Mouse (Mus musculus) kidney, postnatal 0 days (tissue): ENCODE measurements around the gene Tmsb10. TPM values are rescaled to one million over a fixed set of nuclear protein-coding genes. Genes with fewer than 3 reads are reported as not detected.

Experiments
- ATAC-seq: fragments of 200-750 bp; cut with Nextera tagmentation; replicated peaks from 2 replicates; pipeline ENCODE4 v1.8.0; 2017; ENCODE audit warnings: low read depth, moderate number of reproducible peaks, moderate TSS enrichment, moderate library complexity; ENCODE audit not compliant: low FRiP score
- DNase-seq: peaks from one replicate; pipeline ENCODE4 v3.0.0-alpha.2; 2016; ENCODE audit warnings: low spot score
- H3K27ac ChIP-seq: fragments of 300-500 bp; sonication (generic); 2 replicates; pipeline ENCODE4 v1.5.1; 2014; ENCODE audit warnings: mild to moderate bottlenecking
- H3K27me3 ChIP-seq: fragments of 300-500 bp; sonication (generic); 2 replicates; pipeline ENCODE4 v1.6.1; 2014; ENCODE audit warnings: low read length, mixed read lengths; ENCODE audit not compliant: insufficient read depth
- H3K36me3 ChIP-seq: fragments of 300-500 bp; sonication (generic); 2 replicates; pipeline ENCODE4 v1.6.1; 2014; ENCODE audit warnings: low read length, mixed read lengths; ENCODE audit not compliant: insufficient read depth
- H3K4me1 ChIP-seq: fragments of 300-500 bp; sonication (generic); replicated peaks from 2 replicates; pipeline ENCODE4 v1.6.1; 2014; ENCODE audit warnings: antibody characterized with exemption, low read length, mixed read lengths; ENCODE audit not compliant: insufficient read depth
- H3K4me2 ChIP-seq: fragments of 300-500 bp; sonication (generic); 2 replicates; pipeline ENCODE4 v1.6.1; 2014; ENCODE audit warnings: mild to moderate bottlenecking, low read length, moderate library complexity, mixed read lengths
- H3K4me3 ChIP-seq: fragments of 300-500 bp; sonication (generic); replicated peaks from 2 replicates; pipeline ENCODE4 v1.5.1; 2014; ENCODE audit warnings: low read depth, low read length
- H3K9ac ChIP-seq: fragments of 300-500 bp; sonication (generic); 2 replicates; pipeline ENCODE4 v1.6.1; 2014; ENCODE audit warnings: low read depth, low read length
- H3K9me3 ChIP-seq: fragments of 300-500 bp; sonication (generic); replicated peaks from 2 replicates; pipeline ENCODE4 v1.6.1; 2016; ENCODE audit warnings: low read length, inconsistent platforms, mixed read lengths
- CTCF ChIP-seq: IDR thresholded peaks from 2 replicates; pipeline ENCODE4 v1.5.1; 2016; ENCODE audit warnings: antibody characterized with exemption, low read depth, mild to moderate bottlenecking, moderate library complexity
- WGBS: fragments of 180-500 bp; shearing (Covaris S2); extraction: QIAGEN DNeasy Blood & Tissue Kit; methylation state at CpG from one replicate; pipeline ENCODE4 v1.1.7; 2014; 5-methylcytosine and 5-hydroxymethylcytosine counted together
- polyA plus RNA-seq: library from polyadenylated mRNA; unstranded; fragments of >200 nt; fragmentation: Nextera tagmentation; extraction: Ambion mirVana; gene quantifications from 2 replicates; pipeline ENCODE4 v1.2.1, GENCODE M21; 2015

The Tmsb10 gene
- polyA plus RNA-seq, 1 experiment from 2014 or later, result 2,182 TPM

DNA sequence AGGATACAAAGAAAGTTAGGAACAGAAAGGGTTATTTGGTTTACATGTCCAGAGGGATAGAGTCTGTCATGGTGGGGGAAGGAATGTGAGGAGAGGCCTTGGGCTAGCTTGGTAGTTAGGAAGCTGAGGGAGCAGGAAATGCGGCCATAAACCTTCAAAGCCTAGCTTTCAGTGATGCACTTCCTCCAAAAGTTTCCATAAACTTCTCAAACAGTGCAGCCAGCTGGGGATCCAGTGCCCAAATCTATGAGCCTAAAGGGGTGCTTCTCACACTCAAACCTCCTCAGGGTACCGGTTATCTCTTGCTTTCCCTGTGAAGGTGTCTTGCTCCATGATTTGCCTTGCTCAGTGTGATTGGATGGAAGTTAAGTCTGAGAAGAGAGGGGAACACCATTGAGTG, 5.6 kb downstream of the Tmsb10 start:
- Histone ChIP-seq H3K27me3 (no peaks in the 10 kb centered on the region), H3K4me3 (no peak overlapping the region), H3K9me3 (no peaks in the 10 kb centered on the region), H3K9ac (no peak overlapping the region), H3K36me3 (no peaks in the 10 kb centered on the region), H3K4me1 (0 out of 2 replicates have a peak, but pooled peaks cover 5% of the 10 kb centered on the region), H3K27ac (peak overlapping the region; percentile 31; the same call in 1 of the 2 replicates), H3K4me2 (no peak overlapping the region)
- DNase-seq (peak; percentile 69), ATAC-seq (no peak)
- 87% methylated on average over 2 of the region's 2 CpGs for WGBS
- TF ChIP-seq CTCF, result no peak

DNA sequence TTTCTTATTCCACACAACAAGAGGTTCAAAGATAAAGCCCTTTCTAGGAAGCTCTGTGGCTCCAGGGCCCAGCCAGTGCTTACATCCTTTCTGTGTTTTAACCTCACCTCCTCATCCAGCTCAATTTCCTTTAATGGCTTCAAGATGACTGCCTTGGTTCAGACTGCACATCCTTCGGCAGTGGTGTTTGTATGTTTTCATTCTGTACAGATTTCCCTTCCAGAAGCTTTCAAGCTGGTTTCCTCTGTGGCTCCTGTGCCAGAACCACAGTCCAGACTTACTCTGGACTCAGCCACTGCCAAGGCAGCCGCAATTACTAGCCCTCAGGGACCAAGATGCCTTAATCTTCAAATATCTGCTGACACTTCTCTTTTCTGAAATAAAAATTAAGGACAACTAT, 6.3 kb downstream of the Tmsb10 start:
- Histone ChIP-seq H3K9ac (no peak overlapping the region), H3K27me3 (no peaks in the 10 kb centered on the region), H3K4me1 (0 out of 2 replicates have a peak, but pooled peaks cover 5% of the 10 kb centered on the region), H3K36me3 (no peaks in the 10 kb centered on the region), H3K4me2 (no peak overlapping the region), H3K4me3 (no peak overlapping the region), H3K9me3 (no peaks in the 10 kb centered on the region), H3K27ac (no peak overlapping the region)
- ATAC-seq (no peak), DNase-seq (no peak)
- TF ChIP-seq CTCF, result no peak
- WGBS, result 43% methylated on average over 2 of the region's 2 CpGs

- H3K9me3 ChIP-seq, result 0 out of 2 replicates have a peak, but pooled peaks cover 4% of the 10 kb centered on the region
- WGBS, result 82% methylated on average over 9 of the region's 9 CpGs
- H3K27me3 ChIP-seq, result no peaks in the 10 kb centered on the region
- H3K27ac ChIP-seq, result no peak overlapping the region
- H3K4me2 ChIP-seq, result no peak overlapping the region
- no peak overlapping the region for H3K4me3 ChIP-seq
- H3K36me3 ChIP-seq, result no peaks in the 10 kb centered on the region
- ATAC-seq, result no peak
- no peak overlapping the region for H3K9ac ChIP-seq
- no peak for DNase-seq
- no peak for TF ChIP-seq CTCF
- no peaks in the 10 kb centered on the region for H3K4me1 ChIP-seq
These were observed 9.3 kb downstream of the Tmsb10 start for GRCm38 (mm10) chr6:72949161-72949756.

DNA sequence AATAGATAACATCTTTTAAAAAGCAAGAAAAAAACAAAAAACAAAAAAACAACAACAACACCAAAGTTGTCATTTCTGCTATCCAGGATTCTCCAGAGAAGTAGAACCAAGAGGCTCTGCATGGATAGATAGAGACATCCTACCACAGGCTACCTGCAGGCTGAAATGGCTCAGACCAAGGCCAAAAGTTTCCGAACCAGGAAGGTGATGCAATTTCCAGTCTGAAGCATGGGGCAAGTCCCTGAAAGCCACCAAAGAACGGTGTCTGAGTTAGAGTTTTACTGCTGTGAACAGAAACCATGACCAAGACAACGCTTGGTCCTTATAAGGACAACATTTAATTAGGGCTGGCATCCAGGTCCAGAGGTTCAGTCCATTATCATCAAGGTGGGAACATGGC, 10.2 kb downstream of the Tmsb10 start:
- Histone ChIP-seq H3K4me3 (no peak overlapping the region), H3K9ac (no peak overlapping the region), H3K4me1 (no peaks in the 10 kb centered on the region), H3K27me3 (no peaks in the 10 kb centered on the region), H3K4me2 (no peak overlapping the region), H3K27ac (no peak overlapping the region), H3K9me3 (0 out of 2 replicates have a peak, but pooled peaks cover 4% of the 10 kb centered on the region), H3K36me3 (no peaks in the 10 kb centered on the region)
- DNase-seq (no peak), ATAC-seq (no peak)
- 89% methylated on average over 3 of the region's 3 CpGs for WGBS
- TF ChIP-seq CTCF, result no peak

- Histone ChIP-seq H3K4me3 (no peak overlapping the region), H3K9ac (no peak overlapping the region), H3K9me3 (0 out of 2 replicates have a peak, but pooled peaks cover 4% of the 10 kb centered on the region), H3K36me3 (no peaks in the 10 kb centered on the region), H3K4me1 (no peaks in the 10 kb centered on the region), H3K27me3 (no peaks in the 10 kb centered on the region), H3K4me2 (no peak overlapping the region), H3K27ac (no peak overlapping the region)
- WGBS, result 59% methylated on average over 6 of the region's 6 CpGs
- no peak for ATAC-seq
- peak; percentile 22; the same call in 1 of the 2 replicates for TF ChIP-seq CTCF
- DNase-seq, result no peak
These were observed 10.6 kb downstream of the Tmsb10 start for GRCm38 (mm10) chr6:72947960-72948359.

DNA sequence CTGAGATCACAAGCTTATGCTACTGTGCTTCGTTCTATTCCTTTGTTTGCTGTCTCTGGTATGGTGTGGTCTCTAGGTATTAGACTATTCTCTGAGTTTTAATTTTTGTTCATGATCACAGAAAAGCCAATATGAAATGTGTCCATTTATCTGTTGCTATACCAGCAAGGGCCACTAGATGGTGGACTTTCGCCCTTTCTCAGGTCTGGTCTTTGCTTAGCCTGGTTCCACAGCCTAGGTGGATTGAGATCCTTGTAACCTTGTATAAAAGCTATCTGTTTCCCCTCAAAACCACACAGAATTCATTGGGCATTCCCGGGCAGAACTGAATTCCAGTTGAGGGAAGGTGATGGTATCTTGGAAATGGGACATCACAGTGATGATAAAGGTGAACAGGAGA, 18.1 kb downstream of the Tmsb10 start:
- no peaks in the 10 kb centered on the region for H3K36me3 ChIP-seq
- TF ChIP-seq CTCF, result peak; percentile 98
- no peak overlapping the region for H3K9ac ChIP-seq
- H3K4me3 ChIP-seq, result no peak overlapping the region
- DNase-seq (peak; percentile 82), ATAC-seq (no peak)
- 10% methylated on average over 3 of the region's 3 CpGs for WGBS
- H3K27ac ChIP-seq, result no peak overlapping the region
- no peaks in the 10 kb centered on the region for H3K4me1 ChIP-seq
- no peak overlapping the region for H3K4me2 ChIP-seq
- no peaks in the 10 kb centered on the region for H3K27me3 ChIP-seq
- H3K9me3 ChIP-seq, result no peaks in the 10 kb centered on the region

DNA sequence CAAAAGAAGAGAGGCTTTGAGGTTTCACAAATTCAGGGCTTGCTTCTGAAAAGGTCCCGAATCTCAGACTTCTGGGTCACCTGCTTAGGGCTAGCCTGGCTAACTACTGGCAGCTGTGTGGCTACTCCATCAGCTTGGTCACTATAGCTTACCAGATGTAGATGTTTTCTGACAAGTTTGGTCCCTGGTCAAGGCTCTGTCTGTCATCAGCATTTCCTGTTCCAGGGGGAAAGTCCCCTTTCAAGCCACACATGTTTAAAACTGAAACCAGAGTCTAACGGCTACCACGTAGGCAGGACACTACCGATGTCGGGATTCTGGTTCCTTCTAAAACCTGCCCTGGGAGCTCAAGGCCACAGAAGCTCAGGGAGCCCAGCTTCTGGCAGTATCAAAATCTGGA, 20.7 kb downstream of the Tmsb10 start:
- Histone ChIP-seq H3K27me3 (no peaks in the 10 kb centered on the region), H3K9ac (no peak overlapping the region), H3K27ac (no peak overlapping the region), H3K9me3 (no peaks in the 10 kb centered on the region), H3K36me3 (no peaks in the 10 kb centered on the region), H3K4me3 (no peak overlapping the region), H3K4me1 (no peaks in the 10 kb centered on the region), H3K4me2 (no peak overlapping the region)
- ATAC-seq (no peak), DNase-seq (no peak)
- TF ChIP-seq CTCF, result no peak
- 67% methylated on average over 5 of the region's 5 CpGs for WGBS
